Mouse (Mus musculus): Measurements from ENCODE around the gene Cep70. TPM values are rescaled to one million over a fixed set of nuclear protein-coding genes. Genes with fewer than 3 reads are reported as not detected.

The Cep70 gene
- total RNA-seq, 2 experiments from 2014 or later = 17.3 to 18.0 TPM

DNA sequence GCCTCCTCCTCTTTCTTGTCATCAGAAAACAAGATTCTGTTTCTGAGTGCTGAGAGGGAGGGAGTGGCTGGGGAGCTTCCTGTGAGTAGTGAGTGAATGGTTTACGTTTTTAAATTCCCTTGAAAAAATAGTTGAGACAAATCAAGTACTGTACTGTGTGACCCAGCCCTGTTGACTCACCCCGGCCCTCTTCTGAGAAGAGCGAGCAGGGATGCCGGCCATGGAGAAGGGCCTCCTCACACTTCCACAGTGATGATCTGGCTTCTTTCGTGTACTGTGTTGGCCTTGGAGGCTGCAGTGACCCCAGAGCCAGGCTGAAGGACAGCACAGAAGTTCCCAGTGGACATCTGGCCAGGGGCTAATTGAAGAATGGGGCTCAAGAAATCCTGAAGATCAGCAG, 61.1 kb downstream of the Cep70 start:
- intact Hi-C loops (cut with DNase I) = no loop called here
- no peak for DNase-seq (ENCODE audit: low spot score in 2 of 2)

DNA sequence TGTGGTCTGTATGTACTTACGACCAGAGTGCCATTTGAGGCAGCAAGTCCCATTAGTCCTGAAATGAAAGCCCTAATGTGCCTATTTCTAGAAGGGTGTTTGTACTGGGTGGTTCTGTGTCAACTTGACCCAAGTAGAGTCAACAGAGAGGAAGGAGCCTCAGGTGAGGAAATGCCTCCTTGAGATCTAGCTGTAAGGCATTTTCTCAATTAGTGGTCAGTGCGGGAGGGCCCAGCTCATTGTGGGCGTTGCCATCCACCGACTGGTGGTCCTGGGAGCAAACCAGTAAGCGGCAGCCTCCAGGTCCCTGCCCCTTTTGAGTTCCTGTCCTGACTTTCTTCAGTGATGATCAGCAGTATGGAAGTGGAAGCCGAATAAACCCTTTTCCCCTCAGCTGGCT, 63.1 kb downstream of the Cep70 start:
- intact Hi-C loops (cut with DNase I) = no loop called here

DNA sequence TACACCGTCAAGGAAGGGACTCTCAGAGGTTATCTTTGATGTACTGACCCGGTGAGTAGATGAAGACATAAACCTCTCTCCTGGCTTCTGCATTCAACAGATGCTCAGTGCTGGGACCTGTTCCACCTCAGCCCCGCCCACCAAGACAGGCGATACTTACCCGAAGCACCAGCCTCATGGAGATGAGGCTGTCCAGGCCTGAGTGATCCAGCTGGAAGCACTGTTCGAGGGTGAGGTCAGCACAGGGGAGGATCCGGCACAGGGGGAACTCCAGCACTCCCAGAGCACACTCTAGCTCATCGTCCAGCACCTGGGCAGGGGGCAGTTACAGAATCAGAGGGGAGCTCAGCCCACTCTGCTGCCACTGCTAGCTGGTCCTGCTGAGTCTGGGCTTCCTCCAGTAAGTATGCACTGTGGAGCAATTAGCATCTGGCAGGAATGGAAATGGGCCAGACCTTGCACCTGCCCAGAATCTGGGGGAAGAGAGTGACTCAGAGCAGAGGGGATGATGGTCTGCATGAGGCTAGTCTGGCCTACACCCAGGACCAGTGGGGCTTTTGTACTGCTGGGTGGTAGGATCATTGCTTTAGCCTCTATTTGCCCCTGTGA, 76.3 kb downstream of the Cep70 start:
- DNase-seq (ENCODE audit: low spot score in 2 of 2) = no peak
- intact Hi-C loops (cut with DNase I) = no loop called here

More for the DNA sequence above, 63.1 kb downstream of the Cep70 start:
- no peak for DNase-seq (ENCODE audit: low spot score in 2 of 2)

DNA sequence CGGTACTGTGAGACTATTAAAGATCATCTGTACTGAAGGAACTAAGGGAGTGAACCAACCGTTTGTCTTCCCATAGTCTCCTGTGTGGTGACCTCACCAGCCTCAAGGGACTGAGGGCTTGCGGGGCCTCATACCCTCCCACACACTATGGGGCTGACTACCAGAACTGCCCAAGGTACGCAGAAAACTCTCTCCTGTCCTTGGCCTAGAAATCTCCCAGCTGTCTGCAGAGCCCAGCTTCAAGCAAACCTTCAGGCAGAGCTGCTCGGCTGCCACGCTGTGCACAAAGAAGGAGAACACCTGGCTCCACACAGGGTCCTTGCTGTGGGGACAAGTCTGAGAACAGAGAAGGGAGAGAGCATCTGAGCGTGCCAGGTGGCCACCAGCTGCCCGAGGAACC, 76.8 kb downstream of the Cep70 start:
- intact Hi-C loops (cut with DNase I) = no loop called here
- DNase-seq (ENCODE audit: low spot score in 2 of 2) = no peak

DNA sequence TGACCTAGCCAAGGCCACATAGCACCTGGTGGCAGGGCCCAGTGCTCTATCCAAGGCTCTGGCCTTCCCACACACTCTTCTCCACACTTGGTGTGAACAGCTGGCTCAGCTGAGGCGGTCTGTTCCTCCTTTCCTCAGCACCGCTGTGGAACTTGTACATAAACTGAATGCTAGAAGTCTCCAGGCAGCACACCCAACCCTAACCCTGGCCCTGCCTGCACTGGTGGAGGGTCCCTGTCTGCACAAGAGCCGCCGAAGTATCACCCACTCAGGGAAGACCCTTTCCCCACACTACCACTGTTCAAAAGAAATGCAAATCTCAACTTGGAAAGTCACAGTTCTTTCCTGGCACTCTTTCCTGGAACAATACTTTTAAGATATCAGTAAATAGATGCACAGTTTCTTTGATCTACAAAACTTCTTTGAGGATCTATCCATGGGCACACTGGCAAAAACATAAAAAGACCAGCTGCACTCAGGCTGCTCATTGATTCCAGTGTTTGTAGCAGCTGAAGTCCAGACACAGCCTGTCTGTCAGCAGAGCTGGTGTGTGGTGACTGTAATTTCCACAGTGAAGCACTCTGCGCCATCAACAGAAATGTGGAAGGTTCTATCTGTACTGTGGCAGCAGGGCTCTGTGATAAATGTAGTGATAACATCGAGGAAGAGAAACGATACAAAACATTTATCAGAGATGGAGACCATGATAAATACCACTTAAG, 82.2 kb downstream of the Cep70 start:
- intact Hi-C loops (cut with DNase I) = no loop called here

DNA sequence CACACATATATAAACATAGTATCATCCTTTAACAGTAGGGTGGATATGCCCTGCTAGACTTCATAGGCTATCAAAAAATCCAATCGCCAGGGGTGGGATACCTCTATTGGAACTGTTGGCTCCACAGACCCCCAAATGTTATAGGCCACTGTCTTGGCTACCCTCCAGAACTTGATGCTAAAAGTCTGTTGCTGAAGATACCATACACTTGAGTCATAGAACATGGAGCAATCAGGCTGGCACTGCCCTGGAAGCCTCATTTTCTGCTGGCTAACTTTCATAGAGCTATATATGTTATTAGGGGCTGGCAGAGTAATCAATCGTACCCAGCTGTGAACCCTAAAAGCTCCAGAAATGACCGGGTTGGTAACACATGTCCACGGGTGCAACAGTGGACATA, 82.8 kb downstream of the Cep70 start:
- no peak for DNase-seq (ENCODE audit: low spot score in 2 of 2)
- intact Hi-C loops (cut with DNase I) = no loop called here

More for the DNA sequence above, 82.2 kb downstream of the Cep70 start:
- DNase-seq (ENCODE audit: low spot score in 2 of 2) = no peak

DNA sequence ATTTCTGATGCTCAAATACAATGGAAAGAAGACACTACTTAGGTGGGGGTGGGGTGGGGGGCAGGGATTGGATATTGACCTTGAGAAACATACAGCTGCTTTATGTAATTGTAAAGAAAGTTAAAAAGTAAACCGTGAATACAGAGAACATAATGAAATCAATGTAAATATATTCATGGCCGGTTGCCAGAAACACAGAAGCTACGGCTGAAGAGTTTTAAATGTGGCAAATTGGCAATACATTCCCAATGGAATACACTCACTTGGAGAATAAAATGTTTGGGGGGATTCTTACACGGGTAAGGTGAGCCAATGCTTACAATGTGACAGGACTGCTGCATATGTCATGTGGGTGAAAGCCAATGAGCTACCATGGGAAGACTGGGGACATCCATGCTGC, 83.7 kb downstream of the Cep70 start:
- DNase-seq (ENCODE audit: low spot score in 2 of 2) = no peak
- intact Hi-C loops (cut with DNase I) = no loop called here

DNA sequence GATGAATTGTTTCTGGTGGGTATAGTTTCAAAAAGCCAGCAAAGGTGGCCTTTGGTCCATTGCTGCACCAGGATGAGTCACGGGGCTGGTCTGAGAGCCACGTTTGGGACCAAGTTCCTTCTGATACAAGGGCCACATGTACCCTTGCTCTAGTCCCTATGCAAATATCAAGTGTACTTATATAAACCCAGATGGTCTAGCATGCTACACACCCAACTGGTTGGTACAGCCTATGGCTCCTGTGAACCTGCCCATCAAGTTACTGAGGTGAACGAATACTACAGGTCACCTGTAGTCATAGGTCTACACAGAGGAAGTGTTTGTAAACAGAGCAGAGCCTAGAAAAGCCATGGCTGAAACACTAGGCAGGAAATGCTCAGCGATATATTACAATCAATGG, 93.4 kb downstream of the Cep70 start:
- DNase-seq (ENCODE audit: low spot score in 2 of 2) = no peak
- intact Hi-C loops (cut with DNase I) = no loop called here

DNA sequence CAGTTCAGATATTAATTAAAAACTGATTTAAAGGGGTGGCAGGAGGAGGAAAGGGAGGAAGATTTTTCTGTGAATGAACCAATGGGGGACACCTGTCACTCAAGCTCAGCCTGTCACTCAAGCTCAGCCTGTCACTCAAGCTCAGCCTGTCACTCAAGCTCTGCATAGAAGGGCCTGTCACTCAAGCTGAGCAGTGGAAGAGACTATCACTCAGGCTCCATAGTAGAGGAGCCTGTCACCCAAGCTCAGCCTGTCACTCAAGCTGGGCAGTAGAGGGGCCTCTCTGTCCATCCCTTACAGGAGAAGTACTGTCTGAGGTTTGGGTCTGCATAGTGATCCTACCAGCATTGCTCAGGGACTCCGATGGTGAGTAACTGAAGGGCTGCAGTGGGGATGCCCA, 95.1 kb downstream of the Cep70 start:
- no peak for DNase-seq (ENCODE audit: low spot score in 2 of 2)
- intact Hi-C loops (cut with DNase I) = no loop called here

DNA sequence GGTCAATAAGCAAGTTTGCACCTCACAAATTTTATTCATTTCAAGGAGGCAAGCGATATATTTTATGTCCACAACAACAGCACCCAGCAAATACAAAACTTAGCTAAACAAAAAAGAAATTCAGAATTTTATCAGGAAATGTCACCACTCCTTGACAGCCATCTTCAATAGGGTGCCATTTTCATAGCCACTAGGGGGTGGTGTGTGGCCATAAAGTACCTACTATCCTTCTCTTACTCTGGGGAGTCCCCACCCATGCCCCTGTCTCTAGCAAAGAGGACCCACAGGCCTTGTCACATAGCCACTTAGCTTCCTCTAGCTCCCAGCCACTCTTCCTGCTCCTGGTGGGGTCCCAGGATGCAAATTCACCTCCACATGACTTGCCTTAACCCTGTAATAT, 96.0 kb downstream of the Cep70 start:
- intact Hi-C loops (cut with DNase I) = no loop called here
- no peak for DNase-seq (ENCODE audit: low spot score in 2 of 2)

DNA sequence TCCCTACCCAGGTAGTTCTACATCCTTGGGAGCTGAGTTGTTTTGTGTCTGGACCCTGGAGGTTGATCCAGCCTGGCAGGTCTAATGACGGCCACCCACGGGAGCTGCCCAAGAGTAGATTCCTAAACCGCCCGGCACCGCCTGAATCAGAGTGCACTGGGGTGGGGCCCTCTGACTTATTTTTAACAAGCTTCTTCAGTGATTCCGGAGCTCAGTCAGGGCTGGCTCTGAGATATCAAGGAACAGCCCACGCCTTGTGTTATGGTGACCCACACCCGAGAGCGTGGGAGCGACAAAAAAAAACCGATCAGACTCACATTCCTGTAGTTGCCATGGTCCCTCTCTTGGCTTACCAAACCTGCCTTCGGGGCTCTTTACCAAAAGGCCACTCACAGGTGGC, 97.0 kb downstream of the Cep70 start:
- DNase-seq (ENCODE audit: low spot score in 2 of 2) = no peak
- intact Hi-C loops (cut with DNase I) = no loop called here

DNA sequence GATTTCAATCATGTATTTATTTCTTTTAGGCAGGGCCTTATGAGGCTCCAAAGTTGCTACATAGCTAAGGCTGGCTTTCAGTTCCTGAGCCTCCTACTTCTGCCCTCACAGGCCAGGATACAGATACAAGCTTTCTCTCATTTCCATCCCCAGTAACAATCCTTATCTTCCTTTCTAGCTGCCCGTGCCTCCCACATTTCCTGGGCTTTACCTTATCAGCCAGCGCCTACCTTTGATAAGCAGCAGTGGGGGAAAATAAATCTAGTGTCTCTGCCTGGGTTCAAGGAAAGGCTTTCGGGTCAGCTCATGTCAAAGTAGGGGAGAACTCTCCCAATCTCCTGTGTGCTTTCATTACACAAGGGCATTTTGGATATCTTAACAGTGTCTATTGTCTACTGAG, 98.4 kb downstream of the Cep70 start:
- DNase-seq (ENCODE audit: low spot score in 2 of 2) = no peak
- intact Hi-C loops (cut with DNase I) = no loop called here

DNA sequence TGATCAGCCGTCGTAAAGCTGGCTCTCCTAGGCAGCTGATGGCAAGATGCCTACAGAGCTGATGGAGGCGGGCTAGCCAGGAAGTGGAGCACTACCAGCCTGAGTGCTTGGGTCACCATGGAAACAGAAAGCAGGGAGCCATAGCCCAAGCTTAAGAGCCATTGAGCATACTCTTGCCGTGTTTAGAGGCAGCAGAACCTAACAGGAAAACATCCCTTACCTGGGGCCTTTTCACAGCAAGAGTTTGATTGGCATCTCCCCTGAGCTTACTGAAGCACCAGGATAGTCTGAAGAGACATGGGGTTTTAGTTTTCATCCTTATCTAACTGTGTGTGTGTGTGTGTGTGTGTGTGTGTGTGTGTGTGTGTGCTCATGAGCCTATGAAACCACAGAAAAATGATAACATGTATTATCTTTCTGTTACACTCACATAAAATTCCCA, 102.2 kb downstream of the Cep70 start:
- intact Hi-C loops (cut with DNase I) = no loop called here
- DNase-seq (ENCODE audit: low spot score in 2 of 2) = peak; percentile 74 to 87

Other genes starting within 250 kb of the Cep70 start
- gene Gm1123, start 207.7 kb upstream of the Cep70 start, total RNA-seq (2021) = not detected
- 10 to 100 TPM; 19.7 to 21.7 TPM for gene Pik3cb, start 102.7 kb upstream of the Cep70 start, total RNA-seq (2021)
- not detected for gene Faiml, start 6.1 kb upstream of the Cep70 start, total RNA-seq (2021)
- 1 to 10 TPM in 1 of 2 experiments, under 1 TPM in 1; 0.59 to 1.1 TPM for gene Esyt3, start 115.2 kb downstream of the Cep70 start, total RNA-seq (2021)
- gene Mras, start 194.0 kb downstream of the Cep70 start, total RNA-seq (2021) = 100 to 1,000 TPM; 146 to 154 TPM
- gene Nme9, start 208.1 kb downstream of the Cep70 start, total RNA-seq (2021) = not detected